Mouse (Mus musculus): ENCODE measurements at regions not wholly inside any gene's neighbourhood (a gene's known extent, or its start where the extent isn't known, plus 50 kb on each side); places are given as distances from the start of the nearest gene placed in this dataset.

DNA sequence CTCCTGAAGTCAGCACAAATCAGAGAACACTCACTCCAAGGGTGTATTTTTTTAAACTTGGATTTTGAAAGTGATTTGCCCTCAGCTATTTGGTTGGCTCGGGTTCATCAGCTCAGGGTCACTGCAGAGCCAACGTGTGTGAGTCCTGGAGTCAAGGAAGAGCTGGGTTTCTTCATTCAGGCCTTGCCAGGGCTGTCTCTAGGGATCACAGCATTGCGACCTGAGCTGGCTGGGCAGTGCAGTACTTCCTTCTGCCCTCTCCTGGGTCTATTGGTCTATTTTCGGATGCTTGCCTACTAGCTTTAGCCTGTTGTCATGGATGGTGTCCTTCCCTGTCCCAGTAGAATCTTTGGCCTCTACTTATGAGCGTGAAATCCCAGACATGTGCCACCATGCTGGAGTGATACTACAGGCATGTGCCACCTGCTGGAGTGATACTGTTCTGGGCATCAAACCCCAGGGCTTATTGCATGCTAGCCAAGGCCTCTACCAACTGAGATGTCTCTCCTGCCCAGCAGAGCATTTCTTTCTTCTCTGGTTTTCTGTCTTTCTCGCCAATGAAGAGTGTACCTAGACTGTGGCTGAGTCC, 211.7 kb upstream of the Rbfox1 start:
- ATAC-seq (no peak), DNase-seq (ENCODE audit: low read depth, low spot score) (no peak)
- ChIA-PET CTCF (no interaction called here), POLR2A (no interaction called here)
- in situ Hi-C loops (cut with MboI; ENCODE audit: low pct_unique_long_range_greater_than_20kb) = no loop called here
- no peak for TF ChIP-seq CTCF (IDR thresholded peaks at IDR 0.05)
- no peaks in the 10 kb centered on the region for H3K27me3 ChIP-seq

DNA sequence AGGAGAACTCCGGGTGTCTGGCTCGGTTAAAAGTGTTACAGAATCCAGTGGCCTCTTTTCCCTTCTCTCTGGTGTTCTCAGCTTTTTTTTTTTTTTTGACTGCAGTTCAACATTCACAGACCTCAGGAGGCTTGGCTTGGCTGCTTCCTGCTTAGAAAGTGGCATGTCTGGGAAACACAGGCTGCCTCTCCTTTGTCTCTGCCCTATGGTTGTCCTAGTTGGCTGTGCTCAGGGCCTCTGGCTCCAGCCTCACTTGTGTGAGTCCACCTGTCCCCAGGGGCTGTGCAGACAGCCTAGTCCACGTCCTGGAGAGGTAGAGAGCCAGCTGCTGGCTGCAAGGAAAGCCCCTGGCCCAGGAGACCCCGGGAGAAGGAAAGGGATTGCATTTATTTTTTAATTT, 212.3 kb upstream of the Rbfox1 start:
- DNase-seq (ENCODE audit: low read depth, low spot score) (no peak), ATAC-seq (no peak)
- CTCF ChIA-PET = no interaction called here
- in situ Hi-C loops (cut with MboI; ENCODE audit: low pct_unique_long_range_greater_than_20kb) = no loop called here
- H3K27me3 ChIP-seq = no peaks in the 10 kb centered on the region
- TF ChIP-seq CTCF (IDR thresholded peaks at IDR 0.05) = no peak
- POLR2A ChIA-PET = no interaction called here

DNA sequence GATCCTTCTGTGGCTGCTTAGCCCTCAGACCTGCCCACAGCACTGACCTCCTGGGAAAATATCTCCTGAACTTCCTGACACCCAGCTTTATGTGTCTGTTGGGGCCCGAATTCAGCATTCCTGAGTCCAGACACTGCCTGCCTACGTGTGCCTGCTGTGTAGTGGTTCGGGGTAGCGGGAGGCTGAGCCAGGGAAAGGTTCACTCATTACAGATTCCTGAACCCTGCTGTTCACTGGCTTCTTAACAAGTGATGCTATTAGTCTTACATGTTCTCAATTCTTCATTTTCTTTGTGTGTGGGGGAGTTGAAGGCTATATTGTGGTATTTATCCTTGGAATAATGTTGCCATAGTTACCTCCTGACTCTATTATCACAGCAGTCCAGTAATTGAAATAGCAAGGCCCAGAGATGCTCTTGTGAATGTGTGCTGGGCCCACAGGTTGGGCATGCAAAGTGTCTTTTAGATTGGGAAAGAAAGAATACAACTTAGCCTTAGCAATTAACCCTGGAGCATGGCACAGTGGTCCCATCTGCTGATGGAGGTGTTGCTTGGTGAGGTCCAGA, 216.7 kb upstream of the Rbfox1 start:
- no peaks in the 10 kb centered on the region for H3K27me3 ChIP-seq
- CTCF ChIA-PET = interaction anchor here (0.7 kb wide), 1 partner anchor 13 kb away, joined by 3 read pairs; no protein-coding TSS in a partner anchor
- no peak for TF ChIP-seq CTCF (IDR thresholded peaks at IDR 0.05)
- POLR2A ChIA-PET = no interaction called here
- DNase-seq (ENCODE audit: low read depth, low spot score) (no peak), ATAC-seq (no peak)
- in situ Hi-C loops (cut with MboI; ENCODE audit: low pct_unique_long_range_greater_than_20kb) = no loop called here

DNA sequence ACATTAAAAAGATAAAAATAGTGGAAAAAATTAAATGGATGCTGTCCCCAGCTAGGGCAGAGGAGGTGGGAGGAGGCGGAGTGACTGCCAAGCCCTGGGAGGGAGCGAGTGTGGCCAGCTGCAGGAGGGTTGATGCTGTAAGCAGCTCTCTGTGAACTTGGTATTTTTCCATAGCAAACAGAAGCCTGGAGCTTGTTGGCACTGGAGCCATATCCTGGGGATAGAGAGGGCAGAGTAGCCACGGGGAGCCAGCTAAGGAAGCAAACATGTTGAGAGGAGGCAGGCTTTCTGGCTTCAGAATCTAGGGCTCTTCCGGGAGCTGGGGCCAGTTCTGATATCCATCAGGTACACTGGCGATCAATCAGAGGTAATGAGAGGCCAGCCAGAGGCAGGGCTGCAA, 223.2 kb upstream of the Rbfox1 start:
- ChIA-PET POLR2A (interaction anchor here (0.7 kb wide), 1 partner anchor 290 kb away, joined by 3 read pairs; no protein-coding TSS in a partner anchor), CTCF (no interaction called here)
- no peaks in the 10 kb centered on the region for H3K27me3 ChIP-seq
- ATAC-seq = peak; percentile 82
- no peak for TF ChIP-seq CTCF (IDR thresholded peaks at IDR 0.05)
- in situ Hi-C loops (cut with MboI; ENCODE audit: low pct_unique_long_range_greater_than_20kb) = no loop called here
- DNase-seq (ENCODE audit: low read depth, low spot score) = no peak

DNA sequence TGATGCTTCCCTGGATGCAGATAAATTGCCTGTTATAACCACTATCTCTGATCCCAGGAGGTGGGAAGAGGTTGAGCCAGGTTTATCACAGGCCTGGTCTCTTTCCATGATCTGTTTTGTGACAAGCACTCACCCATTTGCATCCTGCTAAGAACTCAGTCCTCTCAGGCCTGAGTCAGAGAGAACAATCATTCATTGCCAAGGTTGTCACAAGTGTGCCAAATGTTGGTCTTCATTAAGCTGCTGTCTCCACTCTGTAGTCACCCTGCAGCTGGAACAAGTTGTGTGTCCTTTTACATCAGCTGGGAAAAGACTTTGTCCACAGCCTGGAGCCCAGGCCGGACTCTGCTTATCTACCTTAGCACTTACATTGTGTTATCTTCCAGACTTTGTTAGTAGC, 233.6 kb upstream of the Rbfox1 start:
- no peak for TF ChIP-seq CTCF (IDR thresholded peaks at IDR 0.05)
- in situ Hi-C loops (cut with MboI; ENCODE audit: low pct_unique_long_range_greater_than_20kb) = no loop called here
- H3K27me3 ChIP-seq = no peaks in the 10 kb centered on the region
- ATAC-seq (no peak), DNase-seq (ENCODE audit: low read depth, low spot score) (no peak)
- CTCF ChIA-PET = no interaction called here
- POLR2A ChIA-PET = no interaction called here

DNA sequence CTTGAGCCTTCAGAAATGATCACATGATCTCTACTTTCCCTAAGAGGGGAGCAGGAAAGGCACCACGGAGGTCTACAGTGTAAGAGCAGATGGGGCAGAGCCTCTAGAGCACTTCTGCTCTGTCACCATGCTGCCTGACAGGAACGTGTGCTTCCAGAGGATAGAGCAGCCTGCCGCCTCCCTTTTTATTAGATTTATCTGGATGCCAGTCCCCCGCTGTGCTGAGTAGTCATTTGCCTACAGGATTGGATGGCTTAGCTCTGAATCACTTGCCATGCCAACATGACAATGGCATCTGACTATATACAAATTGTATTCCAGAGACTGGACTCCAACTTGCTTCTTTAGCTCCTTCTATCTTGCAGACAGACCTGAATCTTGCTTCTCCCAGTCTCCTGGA, 234.2 kb upstream of the Rbfox1 start:
- no peaks in the 10 kb centered on the region for H3K27me3 ChIP-seq
- in situ Hi-C loops (cut with MboI; ENCODE audit: low pct_unique_long_range_greater_than_20kb) = no loop called here
- ChIA-PET CTCF (interaction anchor here (1.0 to 1.1 kb wide), 2 partner anchors 12 to 13 kb away, joined by 3 read pairs; no protein-coding TSS in a partner anchor), POLR2A (no interaction called here)
- ATAC-seq (peak; percentile 66), DNase-seq (ENCODE audit: low read depth, low spot score) (no peak)
- TF ChIP-seq CTCF (IDR thresholded peaks at IDR 0.05) = no peak

GRCm38 (mm10) chr16:5639956-5640355, 245.2 kb upstream of the Rbfox1 start:
- in situ Hi-C loops (cut with MboI; ENCODE audit: low pct_unique_long_range_greater_than_20kb) = no loop called here
- no peaks in the 10 kb centered on the region for H3K27me3 ChIP-seq
- POLR2A ChIA-PET = no interaction called here
- DNase-seq (ENCODE audit: low read depth, low spot score) = no peak
- CTCF ChIA-PET = no interaction called here
- ATAC-seq = no peak
- TF ChIP-seq CTCF (IDR thresholded peaks at IDR 0.05) = no peak

DNA sequence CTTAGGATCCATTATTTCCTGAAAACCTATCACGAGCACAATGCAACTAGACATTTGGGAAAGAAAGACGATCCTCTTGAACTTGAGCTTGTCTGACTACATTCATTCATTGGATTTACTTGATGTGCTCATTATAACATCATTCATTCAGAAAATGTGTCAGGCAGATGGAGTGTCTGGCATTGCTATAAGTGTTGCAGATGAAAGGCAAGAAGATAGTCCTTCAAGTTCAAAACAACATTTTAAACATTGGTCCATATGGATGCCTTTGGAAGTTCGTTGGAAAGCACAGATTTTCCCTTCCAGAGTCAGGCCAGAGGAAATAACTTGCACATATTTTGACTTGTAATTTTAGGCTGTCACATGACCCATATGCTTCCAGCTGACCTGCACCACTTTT, 255.2 kb upstream of the Rbfox1 start:
- in situ Hi-C loops (cut with MboI; ENCODE audit: low pct_unique_long_range_greater_than_20kb) = no loop called here
- H3K27me3 ChIP-seq = no peaks in the 10 kb centered on the region
- ATAC-seq = no peak
- ChIA-PET CTCF (no interaction called here), POLR2A (no interaction called here)
- no peak for TF ChIP-seq CTCF (IDR thresholded peaks at IDR 0.05)
- DNase-seq (ENCODE audit: low read depth, low spot score) = no peak

- CTCF ChIA-PET = no interaction called here
- no peaks in the 10 kb centered on the region for H3K27me3 ChIP-seq
- TF ChIP-seq CTCF (IDR thresholded peaks at IDR 0.05) = no peak
- POLR2A ChIA-PET = no interaction called here
- in situ Hi-C loops (cut with MboI; ENCODE audit: low pct_unique_long_range_greater_than_20kb) = no loop called here
- no peak for DNase-seq (ENCODE audit: low read depth, low spot score)
- no peak for ATAC-seq
These were observed 257.2 kb upstream of the Rbfox1 start for GRCm38 (mm10) chr16:5627910-5628309.

- CTCF ChIA-PET = no interaction called here
- TF ChIP-seq CTCF (IDR thresholded peaks at IDR 0.05) = no peak
- peak; percentile 82 for ATAC-seq
- in situ Hi-C loops (cut with MboI; ENCODE audit: low pct_unique_long_range_greater_than_20kb) = no loop called here
- H3K27me3 ChIP-seq = no peaks in the 10 kb centered on the region
- DNase-seq (ENCODE audit: low read depth, low spot score) = no peak
- POLR2A ChIA-PET = no interaction called here
These were observed 257.8 kb upstream of the Rbfox1 start for GRCm38 (mm10) chr16:5627117-5627909.

DNA sequence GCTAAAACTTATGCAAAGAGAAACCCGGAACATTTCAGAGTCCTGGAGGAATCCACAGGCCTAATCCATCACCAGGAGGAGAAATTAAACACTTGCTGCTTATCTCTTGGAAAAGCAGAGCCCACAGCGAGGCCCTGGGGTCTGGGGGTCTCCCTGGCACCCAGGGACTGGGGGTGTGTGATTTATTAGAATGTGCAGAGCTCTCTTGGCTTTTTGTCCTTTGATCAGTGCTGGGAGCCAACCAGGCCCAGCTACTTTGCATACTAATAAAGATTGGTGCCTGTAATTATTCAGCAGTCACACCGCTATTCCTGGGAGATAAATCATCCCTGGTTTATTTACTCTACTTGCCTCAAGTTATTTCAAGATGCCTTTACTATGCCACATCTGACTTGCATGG, 260.0 kb upstream of the Rbfox1 start:
- DNase-seq (ENCODE audit: low read depth, low spot score) = no peak
- POLR2A ChIA-PET = no interaction called here
- TF ChIP-seq CTCF (IDR thresholded peaks at IDR 0.05) = no peak
- in situ Hi-C loops (cut with MboI; ENCODE audit: low pct_unique_long_range_greater_than_20kb) = no loop called here
- no peaks in the 10 kb centered on the region for H3K27me3 ChIP-seq
- CTCF ChIA-PET = no interaction called here
- no peak for ATAC-seq

Data from Patski (cell line).